Mouse (Mus musculus) midbrain, embryonic 15.5 days (tissue): Measurements from ENCODE around the gene Opalin. TPM values are rescaled to one million over a fixed set of nuclear protein-coding genes. Genes with fewer than 3 reads are reported as not detected.

Source experiments
- ATAC-seq: fragments of 200-750 bp; cut with Nextera tagmentation; replicated peaks from 2 replicates; pipeline ENCODE4 v1.8.0; 2017; ENCODE audit warnings: moderate TSS enrichment
- H3K27ac ChIP-seq: fragments of 300-500 bp; sonication (generic); 2 replicates; pipeline ENCODE4 v1.5.1; 2015; ENCODE audit warnings: mild to moderate bottlenecking, inconsistent platforms
- H3K27me3 ChIP-seq: fragments of 300-500 bp; sonication (generic); replicated peaks from 2 replicates; pipeline ENCODE4 v1.6.1; 2015; ENCODE audit warnings: inconsistent platforms
- H3K36me3 ChIP-seq: fragments of 300-500 bp; sonication (generic); replicated peaks from 2 replicates; pipeline ENCODE4 v1.6.1; 2015; ENCODE audit warnings: inconsistent platforms
- H3K4me1 ChIP-seq: fragments of 300-500 bp; sonication (generic); 2 replicates; pipeline ENCODE4 v1.6.1; 2015; ENCODE audit warnings: inconsistent platforms
- H3K4me2 ChIP-seq: fragments of 300-500 bp; sonication (generic); 2 replicates; pipeline ENCODE4 v1.6.1; 2015; ENCODE audit warnings: inconsistent platforms, mild to moderate bottlenecking, moderate library complexity
- H3K4me3 ChIP-seq: fragments of 300-500 bp; sonication (generic); 2 replicates; pipeline ENCODE4 v1.5.1; 2015; ENCODE audit warnings: mild to moderate bottlenecking, inconsistent platforms
- H3K9ac ChIP-seq: fragments of 300-500 bp; sonication (generic); 2 replicates; pipeline ENCODE4 v1.6.1; 2015; ENCODE audit warnings: mild to moderate bottlenecking, inconsistent platforms
- H3K9me3 ChIP-seq: fragments of 300-500 bp; sonication (generic); 2 replicates; pipeline ENCODE4 v1.6.1; 2016; ENCODE audit warnings: inconsistent platforms
- WGBS: fragments of 180-500 bp; shearing (Covaris S2); methylation state at CpG from one replicate; pipeline ENCODE4 v1.1.7; 2015; ENCODE audit warnings: mixed read lengths; 5-methylcytosine and 5-hydroxymethylcytosine counted together
- polyA plus RNA-seq: library from polyadenylated mRNA; unstranded; fragments of >200 nt; fragmentation: Nextera tagmentation; extraction: Ambion mirVana; gene quantifications from 2 replicates; pipeline ENCODE4 v1.2.1, GENCODE M21; 2015

Opalin gene
- polyA plus RNA-seq, 1 experiment from 2014 or later, result not detected

DNA sequence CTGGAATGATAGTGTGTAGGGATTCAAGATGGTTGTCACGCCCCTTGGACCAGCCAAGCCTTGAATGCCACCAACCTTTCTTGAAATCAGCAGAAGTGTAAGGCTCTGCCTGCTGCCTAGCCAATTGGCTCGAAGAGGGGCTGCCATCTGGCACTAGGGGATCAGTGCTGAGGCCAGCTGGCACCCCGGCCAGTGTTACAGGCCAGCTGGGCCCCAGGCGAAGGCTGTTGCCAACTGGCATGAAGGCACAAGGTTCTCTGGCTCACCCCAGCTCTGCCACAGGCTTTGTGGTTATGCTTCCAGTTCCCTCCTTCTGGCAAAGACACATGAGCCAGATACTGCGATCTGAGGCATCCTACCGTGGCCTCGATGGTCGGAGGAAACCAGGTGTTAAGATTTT lies 24.5 kb upstream of the Opalin start:
- Histone ChIP-seq H3K27ac (no peak overlapping the region), H3K36me3 (no peaks in the 10 kb centered on the region), H3K4me3 (no peak overlapping the region), H3K4me1 (no peaks in the 10 kb centered on the region), H3K27me3 (peaks cover 21% of the 10 kb centered on the region), H3K9ac (no peak overlapping the region), H3K4me2 (no peak overlapping the region), H3K9me3 (no peaks in the 10 kb centered on the region)
- ATAC-seq, result peak; percentile 84
- 65% methylated on average over 8 of the region's 8 CpGs for WGBS

DNA sequence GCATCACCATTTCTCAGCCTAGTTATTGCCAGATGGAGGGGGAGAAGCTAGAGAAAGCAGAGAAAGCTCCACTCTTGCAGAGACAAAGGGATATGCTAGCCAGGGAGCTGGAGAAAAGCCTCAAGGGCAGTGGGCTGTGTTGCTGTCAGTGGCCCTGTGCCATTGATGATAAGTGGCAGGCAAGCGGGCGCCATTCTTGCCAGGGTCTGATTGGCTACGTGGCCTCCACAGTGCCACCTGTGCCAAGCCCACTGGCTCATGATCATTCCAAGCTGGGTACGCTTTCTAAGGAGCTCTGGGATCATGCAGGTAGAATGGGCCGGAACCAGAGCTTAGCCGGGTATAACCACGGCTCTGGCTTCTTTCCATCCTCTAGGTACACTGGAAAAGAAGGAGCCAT lies 23.9 kb upstream of the Opalin start:
- Histone ChIP-seq H3K9ac (no peak overlapping the region), H3K27ac (no peak overlapping the region)

DNA sequence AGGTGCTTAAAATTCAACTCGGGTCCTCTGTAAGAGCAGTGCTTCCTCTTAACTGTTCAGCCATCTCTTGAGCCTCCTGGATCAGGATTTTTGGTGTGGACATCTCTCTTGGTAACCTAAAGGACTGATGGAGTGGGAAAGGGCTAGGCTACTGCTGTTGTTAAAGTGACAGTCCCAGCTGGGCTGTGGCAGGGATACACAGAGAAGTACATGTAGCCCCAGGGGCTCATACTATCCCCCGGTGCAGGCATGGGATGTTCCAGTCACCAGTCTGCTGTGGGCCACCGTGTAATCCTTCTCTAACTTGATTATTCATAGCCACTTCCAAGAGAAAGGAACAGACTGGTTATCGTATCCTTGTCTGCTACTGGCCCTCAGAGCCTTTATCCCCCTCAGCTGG lies 20.1 kb upstream of the Opalin start:
- no peak overlapping the region for H3K27ac ChIP-seq
- no peak overlapping the region for H3K4me3 ChIP-seq
- H3K4me1 ChIP-seq, result no peaks in the 10 kb centered on the region
- WGBS, result 31% methylated on average over 4 of the region's 4 CpGs
- no peak overlapping the region for H3K9ac ChIP-seq
- no peak for ATAC-seq
- no peaks in the 10 kb centered on the region for H3K36me3 ChIP-seq
- H3K9me3 ChIP-seq, result no peaks in the 10 kb centered on the region
- H3K27me3 ChIP-seq, result no peaks in the 10 kb centered on the region
- H3K4me2 ChIP-seq, result no peak overlapping the region

More for the DNA sequence above, 23.9 kb upstream of the Opalin start:
- no peaks in the 10 kb centered on the region for H3K36me3 ChIP-seq
- no peaks in the 10 kb centered on the region for H3K9me3 ChIP-seq
- H3K4me2 ChIP-seq, result no peak overlapping the region
- ATAC-seq, result peak; percentile 47; the same call in 1 of the 2 replicates
- no peak overlapping the region for H3K4me3 ChIP-seq
- H3K4me1 ChIP-seq, result no peaks in the 10 kb centered on the region
- peaks cover 16% of the 10 kb centered on the region for H3K27me3 ChIP-seq
- WGBS, result 81% methylated on average over 7 of the region's 7 CpGs

DNA sequence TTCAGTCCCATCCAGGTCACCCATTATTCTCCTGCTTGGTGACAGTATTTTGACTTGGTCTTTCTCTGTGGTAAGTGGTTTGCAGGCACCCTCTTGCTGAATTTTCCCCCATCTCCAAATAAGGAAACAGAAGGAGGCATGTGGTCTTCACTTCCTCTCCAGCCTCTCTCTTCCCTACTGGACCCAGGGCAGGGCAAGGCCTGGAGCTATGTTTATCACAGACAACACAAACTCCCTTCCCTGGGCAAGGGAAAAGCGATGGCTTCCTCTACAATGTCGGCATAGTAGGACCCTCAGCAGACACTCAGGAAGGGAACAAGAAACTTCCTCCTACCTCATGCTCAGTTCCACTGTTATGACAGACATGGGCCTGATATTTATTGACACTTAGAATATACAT lies 15.0 kb upstream of the Opalin start:
- peaks cover 20% of the 10 kb centered on the region for H3K27me3 ChIP-seq
- no peak overlapping the region for H3K9ac ChIP-seq
- 81% methylated on average over 2 of the region's 2 CpGs for WGBS
- H3K4me2 ChIP-seq, result no peak overlapping the region
- H3K27ac ChIP-seq, result no peak overlapping the region
- H3K36me3 ChIP-seq, result no peaks in the 10 kb centered on the region
- H3K4me3 ChIP-seq, result no peak overlapping the region
- H3K9me3 ChIP-seq, result no peaks in the 10 kb centered on the region
- H3K4me1 ChIP-seq, result peaks cover 3% of the 10 kb centered on the region; the same call in 1 of the 2 replicates
- no peak for ATAC-seq

DNA sequence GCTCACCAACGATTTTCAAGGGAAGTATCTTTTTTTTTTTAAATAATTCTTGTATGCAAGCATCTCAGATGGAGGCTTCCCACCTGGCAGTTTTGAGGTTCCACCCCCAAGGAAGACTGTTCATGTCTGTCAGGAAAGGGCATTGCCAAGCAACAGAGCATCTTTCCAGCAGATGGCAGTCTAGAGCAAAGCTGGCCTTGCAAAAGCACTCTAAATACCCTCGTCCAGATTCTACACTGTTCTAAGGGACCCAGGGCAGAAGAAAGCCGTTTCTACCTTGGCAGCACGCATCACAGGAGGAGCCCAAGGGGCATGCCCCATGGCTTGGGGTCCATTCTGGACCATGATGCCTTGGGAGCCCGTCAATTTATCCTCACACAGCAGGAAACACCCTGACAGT lies 12.9 kb upstream of the Opalin start:
- H3K4me1 ChIP-seq, result peaks cover 3% of the 10 kb centered on the region; the same call in 1 of the 2 replicates
- WGBS, result 8% methylated on average over 5 of the region's 5 CpGs
- peak; percentile 16; the same call in 1 of the 2 replicates for ATAC-seq
- no peak overlapping the region for H3K27ac ChIP-seq
- peaks cover 20% of the 10 kb centered on the region for H3K27me3 ChIP-seq
- H3K9ac ChIP-seq, result no peak overlapping the region
- H3K9me3 ChIP-seq, result no peaks in the 10 kb centered on the region
- no peak overlapping the region for H3K4me2 ChIP-seq
- H3K4me3 ChIP-seq, result no peak overlapping the region
- H3K36me3 ChIP-seq, result no peaks in the 10 kb centered on the region

DNA sequence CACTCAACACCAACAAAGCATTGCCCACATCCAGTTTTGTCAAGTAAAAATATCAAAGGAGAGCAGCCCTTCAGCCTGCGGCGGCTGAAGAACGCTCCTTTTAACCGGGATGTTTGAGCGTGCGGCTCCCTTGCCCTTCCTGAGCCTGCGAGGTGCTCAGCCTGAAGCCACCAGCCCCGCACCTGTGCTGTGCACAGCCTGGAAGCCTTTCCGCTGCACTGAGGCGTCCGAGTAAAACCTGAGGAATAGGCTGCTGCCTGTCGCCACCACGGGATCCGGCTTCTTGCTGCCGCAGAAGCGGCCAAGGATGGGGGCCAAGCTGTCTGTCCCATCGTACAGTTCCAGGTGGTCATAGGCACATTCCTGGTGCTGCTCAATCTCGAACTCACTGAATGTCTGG lies 11.6 kb upstream of the Opalin start:
- 40% methylated on average over 18 of the region's 18 CpGs for WGBS
- H3K36me3 ChIP-seq, result no peaks in the 10 kb centered on the region
- no peak overlapping the region for H3K9ac ChIP-seq
- ATAC-seq, result no peak
- H3K4me3 ChIP-seq, result no peak overlapping the region
- peaks cover 3% of the 10 kb centered on the region; the same call in 1 of the 2 replicates for H3K4me1 ChIP-seq
- no peaks in the 10 kb centered on the region for H3K9me3 ChIP-seq
- H3K27me3 ChIP-seq, result peaks cover 20% of the 10 kb centered on the region
- H3K4me2 ChIP-seq, result peak overlapping the region; percentile 24; the same call in 1 of the 2 replicates
- H3K27ac ChIP-seq, result no peak overlapping the region

DNA sequence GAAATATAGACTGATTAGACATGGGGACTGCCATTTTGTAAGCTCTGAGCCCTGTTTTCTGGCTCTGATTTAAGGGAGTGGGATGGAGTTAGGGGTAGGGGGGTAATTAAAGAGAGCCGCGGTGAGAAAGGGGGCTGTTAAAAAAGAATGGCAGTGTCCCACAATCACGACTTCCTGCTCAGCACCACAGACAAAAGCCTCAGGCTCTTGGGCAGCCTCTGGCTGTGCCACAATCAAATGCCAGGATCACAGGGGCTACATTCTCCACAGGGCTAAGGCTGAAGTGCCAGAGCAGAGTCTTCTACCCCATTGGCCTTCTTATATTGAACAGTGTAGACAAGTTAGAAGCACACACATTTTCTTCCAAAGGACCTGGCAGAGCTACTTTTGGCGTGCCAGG lies 11.0 kb upstream of the Opalin start:
- 52% methylated on average over 4 of the region's 4 CpGs for WGBS
- Histone ChIP-seq H3K27ac (no peak overlapping the region), H3K4me2 (no peak overlapping the region), H3K36me3 (no peaks in the 10 kb centered on the region), H3K27me3 (peaks cover 20% of the 10 kb centered on the region), H3K9me3 (no peaks in the 10 kb centered on the region), H3K9ac (no peak overlapping the region), H3K4me1 (peaks cover 3% of the 10 kb centered on the region; the same call in 1 of the 2 replicates), H3K4me3 (no peak overlapping the region)
- ATAC-seq, result no peak

DNA sequence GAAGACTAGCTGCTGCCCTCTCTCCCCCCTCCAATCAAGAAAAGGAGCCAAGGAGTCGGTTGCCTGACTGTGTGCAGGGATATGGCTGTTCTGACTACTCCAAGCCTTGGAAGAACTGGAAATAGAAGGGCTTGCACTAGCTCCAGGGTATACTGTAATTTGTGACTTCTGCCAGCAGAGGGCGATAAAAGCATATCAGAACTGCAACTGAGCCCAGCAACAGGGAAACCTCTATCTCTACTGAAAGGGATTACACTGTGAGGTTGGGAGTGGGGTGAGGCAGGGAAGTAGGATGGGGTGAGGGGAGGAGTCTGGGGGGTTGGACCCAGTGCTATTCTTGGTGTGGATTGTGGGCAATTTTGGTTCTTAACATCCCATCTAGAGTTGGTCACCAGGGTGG lies 9.8 kb upstream of the Opalin start:
- no peaks in the 10 kb centered on the region for H3K36me3 ChIP-seq
- peaks cover 5% of the 10 kb centered on the region for H3K4me1 ChIP-seq
- ATAC-seq, result peak; percentile 77
- 9% methylated on average over 2 of the region's 2 CpGs for WGBS
- no peak overlapping the region for H3K9ac ChIP-seq
- no peak overlapping the region for H3K4me2 ChIP-seq
- peaks cover 20% of the 10 kb centered on the region for H3K27me3 ChIP-seq
- no peak overlapping the region for H3K27ac ChIP-seq
- no peak overlapping the region for H3K4me3 ChIP-seq
- H3K9me3 ChIP-seq, result no peaks in the 10 kb centered on the region

DNA sequence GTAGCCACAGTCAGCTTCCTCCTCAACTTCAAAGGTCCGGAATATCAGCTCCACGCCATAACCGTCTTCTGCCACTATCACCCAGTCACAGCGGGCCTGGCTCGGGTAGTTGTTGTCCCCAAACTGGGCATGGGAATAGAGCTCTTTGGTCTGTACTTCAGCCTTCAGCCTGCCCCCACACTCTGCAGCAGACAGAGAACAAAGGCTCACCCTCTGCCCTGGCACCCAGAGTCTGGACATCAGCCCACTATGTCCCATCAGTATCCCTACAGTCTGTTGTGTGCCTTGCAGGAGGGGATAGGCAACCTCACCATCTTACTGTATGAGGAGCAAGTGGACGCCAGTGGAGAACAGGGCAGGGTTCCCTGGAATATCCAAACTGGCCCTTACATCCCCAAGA lies 9.4 kb upstream of the Opalin start:
- H3K36me3 ChIP-seq, result no peaks in the 10 kb centered on the region
- ATAC-seq, result peak; percentile 12
- H3K4me1 ChIP-seq, result peaks cover 9% of the 10 kb centered on the region
- H3K4me3 ChIP-seq, result no peak overlapping the region
- H3K4me2 ChIP-seq, result no peak overlapping the region
- no peak overlapping the region for H3K9ac ChIP-seq
- 89% methylated on average over 6 of the region's 6 CpGs for WGBS
- peaks cover 20% of the 10 kb centered on the region for H3K27me3 ChIP-seq
- no peaks in the 10 kb centered on the region for H3K9me3 ChIP-seq
- H3K27ac ChIP-seq, result no peak overlapping the region

DNA sequence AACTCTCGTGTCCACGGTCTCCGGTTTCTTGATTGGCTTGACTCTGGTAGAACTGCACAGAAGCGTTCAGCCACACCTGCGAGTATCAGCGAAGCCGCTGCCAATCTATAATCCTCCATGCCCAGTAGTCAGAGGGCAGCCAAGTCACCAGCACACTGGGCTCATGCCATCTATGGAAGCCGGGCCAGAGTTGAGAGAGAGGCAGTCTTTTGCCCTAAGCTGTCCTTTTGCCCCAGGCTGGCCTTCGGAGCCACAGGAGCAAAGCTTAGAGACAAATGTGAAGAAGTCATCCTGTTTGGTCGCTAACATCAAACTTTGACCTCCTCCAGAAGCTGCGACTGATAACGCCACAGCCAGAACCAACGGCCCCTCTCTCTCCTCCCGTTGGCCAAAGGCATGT lies 6.7 kb upstream of the Opalin start:
- H3K4me1 ChIP-seq, result peaks cover 10% of the 10 kb centered on the region
- no peak overlapping the region for H3K4me2 ChIP-seq
- ATAC-seq, result no peak
- no peak overlapping the region for H3K9ac ChIP-seq
- no peaks in the 10 kb centered on the region for H3K36me3 ChIP-seq
- H3K27me3 ChIP-seq, result peaks cover 12% of the 10 kb centered on the region
- WGBS, result 94% methylated on average over 14 of the region's 14 CpGs
- H3K27ac ChIP-seq, result no peak overlapping the region
- no peak overlapping the region for H3K4me3 ChIP-seq
- no peaks in the 10 kb centered on the region for H3K9me3 ChIP-seq

DNA sequence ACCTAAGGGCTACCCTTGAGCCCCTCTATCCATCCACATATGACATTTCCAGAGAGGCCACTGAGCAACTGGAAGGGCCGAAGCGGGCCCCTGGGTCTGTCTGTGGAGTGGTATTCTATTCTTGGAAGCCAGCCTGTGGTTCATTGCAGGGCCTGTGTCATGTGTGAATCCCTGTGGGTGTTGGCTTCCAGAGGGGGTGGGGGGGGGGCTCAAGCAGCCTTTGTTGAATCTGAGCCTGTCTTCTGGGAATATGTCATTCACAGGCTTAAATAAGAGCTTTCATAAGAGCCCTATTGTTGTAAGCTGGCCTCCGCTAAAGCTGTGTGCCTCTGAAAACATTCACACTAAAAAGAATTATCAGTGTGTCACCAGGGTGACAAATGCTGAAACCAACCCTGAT lies 4.7 kb upstream of the Opalin start:
- peak; percentile 68 for ATAC-seq
- no peak overlapping the region for H3K4me3 ChIP-seq
- H3K36me3 ChIP-seq, result no peaks in the 10 kb centered on the region
- 19% methylated on average over 3 of the region's 3 CpGs for WGBS
- H3K9me3 ChIP-seq, result no peaks in the 10 kb centered on the region
- H3K9ac ChIP-seq, result no peak overlapping the region
- no peak overlapping the region for H3K4me2 ChIP-seq
- H3K27ac ChIP-seq, result peak overlapping the region; percentile 32; the same call in 1 of the 2 replicates
- H3K27me3 ChIP-seq, result peaks cover 2% of the 10 kb centered on the region; the same call in 1 of the 2 replicates
- H3K4me1 ChIP-seq, result peaks cover 7% of the 10 kb centered on the region

DNA sequence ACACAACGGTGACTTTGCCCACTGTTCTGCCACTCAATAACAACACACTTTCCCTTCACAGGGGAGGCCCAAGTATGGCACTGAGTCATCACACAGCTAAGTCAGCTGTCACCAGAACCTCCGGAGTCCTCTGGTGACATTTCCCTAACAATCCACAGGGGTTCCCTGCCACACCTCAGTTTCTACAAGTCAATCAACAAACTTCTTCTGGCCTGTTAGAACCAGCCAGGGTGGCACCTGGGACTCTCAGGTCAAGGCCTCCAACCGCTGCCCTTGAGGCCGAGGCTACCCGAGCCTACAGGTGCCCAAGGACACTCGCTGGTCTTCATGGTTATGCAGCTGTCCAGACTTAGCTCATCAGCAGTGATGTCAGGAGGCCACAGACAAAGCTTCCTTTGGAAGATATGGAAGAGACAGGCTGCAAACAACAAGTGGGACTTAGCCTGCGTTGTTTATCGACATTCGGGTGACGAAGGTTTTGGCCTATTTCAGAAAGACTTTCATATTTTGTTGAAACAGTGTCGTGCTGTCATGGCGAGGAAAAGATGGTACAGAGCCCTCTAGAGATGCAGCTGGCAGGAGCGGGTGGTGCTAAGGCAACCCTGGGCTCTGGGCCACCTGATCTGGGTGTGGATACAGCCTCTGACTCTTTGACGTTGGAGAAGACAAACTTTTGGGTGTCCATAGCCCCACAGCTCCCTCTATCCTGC lies 3.0 kb downstream of the Opalin start:
- no peaks in the 10 kb centered on the region for H3K27me3 ChIP-seq
- no peak overlapping the region for H3K4me3 ChIP-seq
- no peak for ATAC-seq
- H3K4me1 ChIP-seq, result no peaks in the 10 kb centered on the region
- H3K4me2 ChIP-seq, result no peak overlapping the region
- no peaks in the 10 kb centered on the region for H3K36me3 ChIP-seq
- 89% methylated on average over 14 of the region's 14 CpGs for WGBS
- no peak overlapping the region for H3K27ac ChIP-seq
- no peaks in the 10 kb centered on the region for H3K9me3 ChIP-seq
- no peak overlapping the region for H3K9ac ChIP-seq

DNA sequence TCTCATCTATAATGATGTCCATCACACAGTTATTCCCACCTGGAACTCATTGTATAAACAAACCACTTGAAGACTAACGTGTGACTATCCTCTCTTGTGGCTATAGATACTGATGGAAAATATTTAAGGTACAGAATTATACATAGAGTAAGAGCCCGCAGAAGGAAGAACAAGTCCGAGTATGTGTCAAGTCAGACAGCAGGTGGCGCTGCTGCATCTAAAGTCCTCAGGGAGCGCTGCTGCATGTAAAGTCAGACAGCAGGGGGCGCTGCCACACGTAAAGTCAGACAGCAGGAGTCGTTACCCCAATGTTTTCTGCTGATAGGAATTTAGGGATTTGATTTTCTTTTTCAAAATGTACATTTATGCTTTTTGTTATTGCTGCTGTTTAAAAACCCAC lies 5.4 kb downstream of the Opalin start:
- 5% methylated on average over 8 of the region's 8 CpGs for WGBS
- no peak overlapping the region for H3K9ac ChIP-seq
- no peak overlapping the region for H3K4me3 ChIP-seq
- H3K36me3 ChIP-seq, result no peaks in the 10 kb centered on the region
- H3K4me1 ChIP-seq, result no peaks in the 10 kb centered on the region
- no peaks in the 10 kb centered on the region for H3K27me3 ChIP-seq
- H3K27ac ChIP-seq, result no peak overlapping the region
- H3K4me2 ChIP-seq, result no peak overlapping the region
- no peak; the same call in 1 of the 2 replicates for ATAC-seq
- no peaks in the 10 kb centered on the region for H3K9me3 ChIP-seq
